Mouse (Mus musculus): ENCODE results near the gene Gadd45a. TPM values are rescaled to one million over a fixed set of nuclear protein-coding genes. Genes with fewer than 3 reads are reported as not detected.
A peak's percentile ranks its signal among the peaks of the same experiment; 100 is the strongest.

Gene Gadd45a
- 21.3 and 23.6 TPM in 2 replicates for polyA plus RNA-seq (2014; fragmentation: Nextera tagmentation; extraction: Ambion mirVana)

DNA sequence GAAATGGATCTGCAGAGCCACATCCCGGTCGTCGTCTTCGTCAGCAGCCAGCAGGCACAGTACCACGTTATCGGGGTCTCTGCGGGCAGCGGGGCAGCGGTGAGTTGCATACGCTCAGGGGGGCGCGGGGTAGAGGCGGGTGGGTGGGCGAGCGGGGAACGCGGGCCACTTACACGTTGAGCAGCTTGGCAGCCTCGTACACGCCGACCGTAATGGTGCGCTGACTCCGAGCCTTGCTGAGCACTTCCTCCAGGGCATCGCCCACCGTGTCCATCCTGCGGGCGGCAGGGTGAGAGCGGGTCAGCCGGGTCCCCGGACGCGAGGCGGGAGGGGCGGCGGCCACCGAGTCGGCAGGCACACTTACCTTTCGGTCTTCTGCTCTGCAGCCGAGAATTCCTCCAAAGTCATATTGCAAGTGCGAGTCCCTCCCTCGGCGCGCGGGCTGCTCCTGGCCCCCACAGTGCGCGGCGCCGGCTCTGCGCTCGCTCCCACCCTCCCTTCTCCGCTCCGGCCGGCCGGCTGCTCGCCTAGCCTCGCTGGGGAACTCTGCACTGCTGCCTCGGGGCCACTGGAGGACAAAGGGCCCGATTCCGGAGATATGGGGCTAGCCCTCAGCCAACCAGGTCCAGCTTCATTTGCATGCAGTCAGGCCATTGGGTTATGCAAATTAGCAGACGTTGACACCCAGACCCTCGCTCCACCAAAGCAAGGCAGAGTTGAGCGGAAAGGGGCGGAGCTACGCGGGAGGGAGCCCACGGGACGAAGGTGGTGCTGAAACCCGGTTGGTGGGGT is at the start of gene Gadd45a:
Gene Gadd45a (minus strand): TSS at position 621 of the 792 bp plus-strand sequence.
- peak within 1 kb of the TSS; percentile 89 for H3K4me3 ChIP-seq (ENCODE audit: low read depth, low read length)
- peaks cover 12% of the 10 kb centered on the region; the same call in 1 of the 2 replicates for H3K4me1 ChIP-seq (ENCODE audit: control insufficient read depth, insufficient read depth, low read length)
- peak within 1 kb of the TSS; percentile 90 for H3K27ac ChIP-seq (ENCODE audit: low read depth, low read length)
- peak; percentile 98 for ATAC-seq (ENCODE audit: insufficient read depth, low FRiP score, low TSS enrichment)
- no peaks in the 10 kb centered on the region for H3K27me3 ChIP-seq (ENCODE audit: control insufficient read depth, insufficient read depth, low read length)
- WGBS = under 1% methylated on average over 67 of the region's 69 CpGs
- H3K36me3 ChIP-seq (ENCODE audit: control insufficient read depth, insufficient read depth, low read length) = no peaks in the 10 kb centered on the region
- H3K4me2 ChIP-seq (ENCODE audit: low read depth) = peak within 1 kb of the TSS; percentile 57
- DNase-seq (ENCODE audit: low spot score) = peak; percentile 94
- H3K9ac ChIP-seq (ENCODE audit: low read length) = peak within 1 kb of the TSS; percentile 79
- no peaks in the 10 kb centered on the region for H3K9me3 ChIP-seq (ENCODE audit: control insufficient read depth, low read length)

GRCm38 (mm10) chr6:67085850-67086437 is 48.7 kb upstream of the Gadd45a start:
- ATAC-seq (ENCODE audit: insufficient read depth, low FRiP score, low TSS enrichment) (no peak), DNase-seq (ENCODE audit: low spot score) (no peak)
- no peak overlapping the region for H3K9ac ChIP-seq (ENCODE audit: low read length)
- no peak overlapping the region for H3K4me2 ChIP-seq (ENCODE audit: low read depth)
- H3K36me3 ChIP-seq (ENCODE audit: control insufficient read depth, insufficient read depth, low read length) = no peaks in the 10 kb centered on the region
- no peaks in the 10 kb centered on the region for H3K27me3 ChIP-seq (ENCODE audit: control insufficient read depth, insufficient read depth, low read length)
- 93% methylated on average over 9 of the region's 9 CpGs for WGBS
- no peak overlapping the region for H3K4me3 ChIP-seq (ENCODE audit: low read depth, low read length)
- H3K4me1 ChIP-seq (ENCODE audit: control insufficient read depth, insufficient read depth, low read length) = no peaks in the 10 kb centered on the region
- H3K9me3 ChIP-seq (ENCODE audit: control insufficient read depth, low read length) = no peaks in the 10 kb centered on the region
- no peak overlapping the region for H3K27ac ChIP-seq (ENCODE audit: low read depth, low read length)

DNA sequence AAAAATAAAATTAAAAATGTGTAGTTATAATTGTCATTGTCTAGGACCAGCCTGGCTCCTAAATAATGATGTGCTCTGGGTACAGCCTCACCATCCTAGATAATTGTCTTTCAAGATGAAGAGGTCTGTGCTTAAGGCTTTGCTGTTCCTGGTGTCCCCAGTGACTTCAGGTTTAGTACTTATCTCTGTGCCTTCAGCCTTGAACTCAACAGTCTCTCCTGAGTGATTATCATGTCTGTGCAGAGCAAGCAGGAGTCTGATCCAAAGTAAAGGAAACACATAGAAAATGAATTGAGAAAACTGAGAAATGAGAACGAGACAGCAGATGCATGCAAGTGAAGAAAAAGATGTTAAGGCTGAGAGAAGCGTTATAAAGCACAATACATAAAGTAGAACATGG is 47.2 kb upstream of the Gadd45a start:
- Histone ChIP-seq H3K27me3 (ENCODE audit: control insufficient read depth, insufficient read depth, low read length) (no peaks in the 10 kb centered on the region), H3K9me3 (ENCODE audit: control insufficient read depth, low read length) (no peaks in the 10 kb centered on the region), H3K4me2 (ENCODE audit: low read depth) (no peak overlapping the region), H3K36me3 (ENCODE audit: control insufficient read depth, insufficient read depth, low read length) (no peaks in the 10 kb centered on the region), H3K27ac (ENCODE audit: low read depth, low read length) (no peak overlapping the region), H3K4me3 (ENCODE audit: low read depth, low read length) (no peak overlapping the region), H3K4me1 (ENCODE audit: control insufficient read depth, insufficient read depth, low read length) (no peaks in the 10 kb centered on the region), H3K9ac (ENCODE audit: low read length) (no peak overlapping the region)
- ATAC-seq (ENCODE audit: insufficient read depth, low FRiP score, low TSS enrichment) = no peak
- DNase-seq (ENCODE audit: low spot score) = no peak
- WGBS = 89% methylated on average over 2 of the region's 2 CpGs

DNA sequence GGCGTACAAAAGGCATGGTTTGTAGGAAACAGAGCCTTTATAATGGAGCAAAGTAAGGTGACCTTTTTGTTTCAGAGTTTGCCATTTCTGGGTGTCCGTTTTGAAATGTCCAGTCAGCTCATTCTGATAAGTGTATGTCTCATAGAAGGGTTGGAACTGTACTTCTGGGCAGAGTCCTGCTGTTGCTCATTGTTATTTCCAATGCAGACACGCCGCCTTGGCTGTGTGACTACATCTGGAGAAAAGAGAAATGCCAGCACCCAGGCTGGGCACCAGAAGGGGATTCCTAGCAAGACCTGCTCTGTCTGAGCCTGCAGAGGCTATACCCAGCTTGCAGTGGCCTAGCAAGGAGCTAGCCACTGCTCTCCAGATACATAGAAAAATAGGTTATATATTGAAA is 43.9 kb upstream of the Gadd45a start:
- H3K36me3 ChIP-seq (ENCODE audit: control insufficient read depth, insufficient read depth, low read length) = no peaks in the 10 kb centered on the region
- DNase-seq (ENCODE audit: low spot score) (no peak), ATAC-seq (ENCODE audit: insufficient read depth, low FRiP score, low TSS enrichment) (no peak)
- no peak overlapping the region for H3K27ac ChIP-seq (ENCODE audit: low read depth, low read length)
- no peak overlapping the region for H3K4me2 ChIP-seq (ENCODE audit: low read depth)
- no peaks in the 10 kb centered on the region for H3K9me3 ChIP-seq (ENCODE audit: control insufficient read depth, low read length)
- no peak overlapping the region for H3K4me3 ChIP-seq (ENCODE audit: low read depth, low read length)
- no peaks in the 10 kb centered on the region for H3K4me1 ChIP-seq (ENCODE audit: control insufficient read depth, insufficient read depth, low read length)
- H3K9ac ChIP-seq (ENCODE audit: low read length) = no peak overlapping the region
- WGBS = 87% methylated on average over 4 of the region's 4 CpGs
- H3K27me3 ChIP-seq (ENCODE audit: control insufficient read depth, insufficient read depth, low read length) = no peaks in the 10 kb centered on the region

DNA sequence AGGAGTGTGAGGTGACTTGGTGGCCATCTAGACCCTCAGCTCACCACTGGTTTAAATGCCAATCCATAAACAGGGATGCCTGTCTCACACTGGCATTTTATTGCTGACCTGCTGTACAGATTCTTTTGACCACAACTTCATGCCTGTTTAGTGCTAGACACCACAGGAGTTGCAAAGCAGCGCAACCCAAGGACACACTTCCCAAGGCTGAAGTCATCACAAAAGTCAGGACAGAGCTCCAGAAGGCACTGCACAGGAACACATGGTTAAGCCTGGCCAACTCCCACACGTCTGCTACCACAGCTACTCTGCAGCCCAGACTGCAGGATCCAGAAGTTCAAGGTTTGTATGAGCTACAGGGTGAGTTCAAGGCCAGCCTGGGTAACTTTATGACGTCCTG is 40.8 kb upstream of the Gadd45a start:
- ATAC-seq (ENCODE audit: insufficient read depth, low FRiP score, low TSS enrichment) = no peak
- H3K36me3 ChIP-seq (ENCODE audit: control insufficient read depth, insufficient read depth, low read length) = no peaks in the 10 kb centered on the region
- WGBS = 75% methylated on average over 3 of the region's 3 CpGs
- no peak overlapping the region for H3K9ac ChIP-seq (ENCODE audit: low read length)
- H3K4me1 ChIP-seq (ENCODE audit: control insufficient read depth, insufficient read depth, low read length) = no peaks in the 10 kb centered on the region
- H3K9me3 ChIP-seq (ENCODE audit: control insufficient read depth, low read length) = no peaks in the 10 kb centered on the region
- no peak for DNase-seq (ENCODE audit: low spot score)
- H3K27ac ChIP-seq (ENCODE audit: low read depth, low read length) = no peak overlapping the region
- H3K4me3 ChIP-seq (ENCODE audit: low read depth, low read length) = no peak overlapping the region
- no peaks in the 10 kb centered on the region for H3K27me3 ChIP-seq (ENCODE audit: control insufficient read depth, insufficient read depth, low read length)
- H3K4me2 ChIP-seq (ENCODE audit: low read depth) = no peak overlapping the region

DNA sequence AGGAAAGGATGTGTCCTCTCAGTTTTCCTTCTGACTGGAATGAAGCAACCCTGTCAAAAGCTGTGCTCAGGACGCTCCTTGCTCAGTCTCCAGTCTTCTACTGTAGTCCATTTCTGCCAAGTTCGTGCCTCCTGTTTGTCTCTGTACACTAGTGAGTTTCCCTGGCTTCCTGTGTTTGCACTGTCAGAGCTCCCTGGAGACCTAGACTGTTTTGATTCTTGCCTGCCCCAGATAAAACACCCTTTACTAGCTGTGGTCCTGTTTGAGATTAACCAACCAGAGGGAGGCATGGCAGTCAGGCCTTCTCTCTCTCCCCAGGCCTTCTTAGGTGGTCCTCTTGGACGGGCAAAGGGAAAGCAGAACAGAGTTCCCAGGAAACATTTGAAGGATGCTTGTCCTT is 40.2 kb upstream of the Gadd45a start:
- ATAC-seq (ENCODE audit: insufficient read depth, low FRiP score, low TSS enrichment) (no peak), DNase-seq (ENCODE audit: low spot score) (no peak)
- Histone ChIP-seq H3K27ac (ENCODE audit: low read depth, low read length) (no peak overlapping the region), H3K36me3 (ENCODE audit: control insufficient read depth, insufficient read depth, low read length) (no peaks in the 10 kb centered on the region), H3K9me3 (ENCODE audit: control insufficient read depth, low read length) (no peaks in the 10 kb centered on the region), H3K4me1 (ENCODE audit: control insufficient read depth, insufficient read depth, low read length) (no peaks in the 10 kb centered on the region), H3K27me3 (ENCODE audit: control insufficient read depth, insufficient read depth, low read length) (no peaks in the 10 kb centered on the region), H3K9ac (ENCODE audit: low read length) (no peak overlapping the region), H3K4me3 (ENCODE audit: low read depth, low read length) (no peak overlapping the region), H3K4me2 (ENCODE audit: low read depth) (no peak overlapping the region)
- 42% methylated on average over 3 of the region's 3 CpGs for WGBS

DNA sequence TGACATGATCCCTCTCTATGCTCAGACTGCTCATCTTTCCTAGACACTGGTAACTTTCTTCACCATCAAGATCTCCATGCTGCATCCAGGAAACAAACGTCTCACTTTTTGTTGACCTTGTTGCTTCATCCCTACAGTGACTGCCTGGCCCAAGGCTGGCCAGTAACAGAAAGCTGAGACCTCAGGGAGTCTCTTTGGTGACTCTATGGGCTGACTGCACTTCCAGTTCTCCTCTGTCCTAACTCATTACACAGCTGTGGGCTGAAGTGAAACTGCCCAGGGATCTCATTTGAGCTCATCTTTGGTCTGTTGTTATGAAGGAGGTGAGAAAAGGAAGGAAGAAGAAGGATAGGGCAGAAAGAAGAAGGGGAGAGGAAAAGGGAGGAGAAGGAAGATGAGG is 39.1 kb upstream of the Gadd45a start:
- ATAC-seq (ENCODE audit: insufficient read depth, low FRiP score, low TSS enrichment) = no peak
- Histone ChIP-seq H3K9me3 (ENCODE audit: control insufficient read depth, low read length) (no peaks in the 10 kb centered on the region), H3K27ac (ENCODE audit: low read depth, low read length) (no peak overlapping the region), H3K27me3 (ENCODE audit: control insufficient read depth, insufficient read depth, low read length) (no peaks in the 10 kb centered on the region), H3K4me1 (ENCODE audit: control insufficient read depth, insufficient read depth, low read length) (no peaks in the 10 kb centered on the region), H3K36me3 (ENCODE audit: control insufficient read depth, insufficient read depth, low read length) (no peaks in the 10 kb centered on the region), H3K4me3 (ENCODE audit: low read depth, low read length) (no peak overlapping the region), H3K4me2 (ENCODE audit: low read depth) (no peak overlapping the region), H3K9ac (ENCODE audit: low read length) (no peak overlapping the region)
- 56% methylated on average over 1 of the region's 1 CpGs for WGBS
- no peak for DNase-seq (ENCODE audit: low spot score)

- Histone ChIP-seq H3K36me3 (ENCODE audit: control insufficient read depth, insufficient read depth, low read length) (no peaks in the 10 kb centered on the region), H3K9me3 (ENCODE audit: control insufficient read depth, low read length) (no peaks in the 10 kb centered on the region), H3K4me2 (ENCODE audit: low read depth) (no peak overlapping the region), H3K27me3 (ENCODE audit: control insufficient read depth, insufficient read depth, low read length) (no peaks in the 10 kb centered on the region), H3K9ac (ENCODE audit: low read length) (no peak overlapping the region), H3K27ac (ENCODE audit: low read depth, low read length) (no peak overlapping the region), H3K4me3 (ENCODE audit: low read depth, low read length) (no peak overlapping the region), H3K4me1 (ENCODE audit: control insufficient read depth, insufficient read depth, low read length) (no peaks in the 10 kb centered on the region)
- no peak for ATAC-seq (ENCODE audit: insufficient read depth, low FRiP score, low TSS enrichment)
- no peak for DNase-seq (ENCODE audit: low spot score)
Measured at GRCm38 (mm10) chr6:67074868-67075267, 37.6 kb upstream of the Gadd45a start.

DNA sequence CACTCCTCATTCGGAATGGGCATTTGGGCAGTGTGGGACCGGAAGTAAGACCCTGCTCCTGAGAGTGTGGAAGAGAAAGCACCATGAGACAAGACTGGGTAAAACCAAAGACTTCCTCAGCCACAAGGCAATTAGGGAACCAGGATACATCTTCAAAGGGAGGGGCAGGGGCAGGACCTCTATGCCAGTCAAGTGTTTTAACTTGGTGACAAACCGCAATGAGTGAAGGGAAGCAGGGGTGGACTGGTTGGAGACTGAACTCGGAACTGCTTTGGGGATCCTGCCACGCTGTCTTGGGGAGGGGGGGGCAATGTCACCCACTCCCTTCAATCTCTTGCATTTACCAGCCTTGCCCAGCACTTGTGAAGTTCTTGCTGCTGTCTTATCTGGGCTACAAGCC is 36.7 kb upstream of the Gadd45a start:
- no peak overlapping the region for H3K4me3 ChIP-seq (ENCODE audit: low read depth, low read length)
- DNase-seq (ENCODE audit: low spot score) = no peak
- no peaks in the 10 kb centered on the region for H3K27me3 ChIP-seq (ENCODE audit: control insufficient read depth, insufficient read depth, low read length)
- WGBS = 86% methylated on average over 5 of the region's 5 CpGs
- no peak for ATAC-seq (ENCODE audit: insufficient read depth, low FRiP score, low TSS enrichment)
- no peaks in the 10 kb centered on the region for H3K4me1 ChIP-seq (ENCODE audit: control insufficient read depth, insufficient read depth, low read length)
- H3K27ac ChIP-seq (ENCODE audit: low read depth, low read length) = no peak overlapping the region
- no peaks in the 10 kb centered on the region for H3K9me3 ChIP-seq (ENCODE audit: control insufficient read depth, low read length)
- H3K9ac ChIP-seq (ENCODE audit: low read length) = no peak overlapping the region
- no peak overlapping the region for H3K4me2 ChIP-seq (ENCODE audit: low read depth)
- no peaks in the 10 kb centered on the region for H3K36me3 ChIP-seq (ENCODE audit: control insufficient read depth, insufficient read depth, low read length)

Data from neural tube, embryonic 11.5 days (tissue).